Mouse (Mus musculus): ENCODE measurements at regions not wholly inside any gene's neighbourhood (a gene's known extent, or its start where the extent isn't known, plus 50 kb on each side); places are given as distances from the start of the nearest gene placed in this dataset.
A peak's percentile ranks its signal among the peaks of the same experiment; 100 is the strongest.

- no peak overlapping the region for H3K4me3 ChIP-seq
- TF ChIP-seq CTCF (conservative IDR thresholded peaks at IDR 0.05): no peak
- no peak for DNase-seq (ENCODE audit: low spot score in 2 of 2)
- H3K27ac ChIP-seq: no peak overlapping the region
These were observed 1978.8 kb upstream of the A830018L16Rik start for GRCm38 (mm10) chr1:9434952-9435664.

GRCm38 (mm10) chr1:9442937-9443336, 1971.0 kb upstream of the A830018L16Rik start:
- no peak overlapping the region for H3K27ac ChIP-seq
- H3K4me3 ChIP-seq: no peak overlapping the region
- DNase-seq (ENCODE audit: low spot score in 2 of 2): no peak
- TF ChIP-seq CTCF (conservative IDR thresholded peaks at IDR 0.05): no peak

GRCm38 (mm10) chr1:9469512-9469911, 1944.4 kb upstream of the A830018L16Rik start:
- Histone ChIP-seq H3K27ac (no peak overlapping the region), H3K4me3 (no peak overlapping the region)
- TF ChIP-seq CTCF (conservative IDR thresholded peaks at IDR 0.05): peak; percentile 48
- no peak for DNase-seq (ENCODE audit: low spot score in 2 of 2)

GRCm38 (mm10) chr1:9470003-9470402, 1943.9 kb upstream of the A830018L16Rik start:
- H3K4me3 ChIP-seq: no peak overlapping the region
- no peak overlapping the region for H3K27ac ChIP-seq
- no peak for DNase-seq (ENCODE audit: low spot score in 2 of 2)
- TF ChIP-seq CTCF (conservative IDR thresholded peaks at IDR 0.05): no peak

Measured in layer of hippocampus, adult 2 months (tissue).